Mouse (Mus musculus): ENCODE measurements around the gene B230104I21Rik. TPM values are rescaled to one million over a fixed set of nuclear protein-coding genes. Genes with fewer than 3 reads are reported as not detected.

The B230104I21Rik gene
- polyA plus RNA-seq, 1 experiment from 2014 or later, result not detected

DNA sequence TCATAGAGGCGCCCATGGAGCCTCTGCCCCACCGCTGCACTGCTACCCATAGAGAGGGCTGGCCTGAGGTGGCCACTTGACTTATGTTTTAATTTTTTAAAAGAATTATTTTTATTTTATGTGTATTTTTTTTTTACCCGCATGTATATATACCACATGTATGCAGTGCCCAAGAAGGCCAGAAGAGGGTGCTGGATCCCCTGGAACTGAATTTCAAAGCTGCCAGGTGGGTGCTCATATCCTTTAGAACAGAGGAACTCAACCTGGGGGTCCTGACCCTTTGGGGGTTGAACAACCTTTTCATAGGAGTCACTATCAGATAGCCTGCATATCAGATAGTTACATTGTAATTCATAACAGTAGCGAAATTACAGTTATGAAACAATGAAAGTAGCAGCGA, 19.5 kb downstream of the B230104I21Rik start:
- no peak overlapping the region for H3K4me3 ChIP-seq
- ATAC-seq (ENCODE audit: low read depth), result no peak
- no peaks in the 10 kb centered on the region for H3K36me3 ChIP-seq
- no peak overlapping the region for H3K4me2 ChIP-seq
- no peaks in the 10 kb centered on the region for H3K4me1 ChIP-seq (replicated peaks)
- WGBS, result 92% methylated on average over 5 of the region's 5 CpGs
- no peak overlapping the region for H3K9ac ChIP-seq
- peaks cover 16% of the 10 kb centered on the region for H3K27me3 ChIP-seq
- no peaks in the 10 kb centered on the region for H3K9me3 ChIP-seq
- no peak overlapping the region for H3K27ac ChIP-seq (replicated peaks)

DNA sequence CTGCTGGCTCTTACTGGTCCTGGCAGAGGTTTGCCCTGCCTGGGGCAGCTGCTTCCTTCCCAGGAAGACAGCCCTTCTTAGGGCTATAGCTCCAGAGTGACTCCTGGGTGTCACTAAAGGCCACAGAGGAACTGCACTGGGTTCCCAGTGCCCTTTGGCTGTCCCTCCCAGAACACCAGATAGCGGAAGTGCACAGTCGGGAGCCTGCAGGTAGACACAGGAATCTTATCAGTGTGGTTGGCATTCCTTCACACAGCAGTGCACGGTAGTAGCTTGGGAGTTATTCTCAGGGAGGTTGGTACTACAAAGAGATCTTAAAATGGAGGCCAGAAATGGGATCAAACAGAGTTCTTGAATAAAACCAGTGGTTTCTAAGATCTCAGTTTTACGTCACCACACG, 22.4 kb downstream of the B230104I21Rik start:
- no peak overlapping the region for H3K4me3 ChIP-seq
- H3K4me2 ChIP-seq, result no peak overlapping the region
- no peaks in the 10 kb centered on the region for H3K4me1 ChIP-seq (replicated peaks)
- no peaks in the 10 kb centered on the region for H3K9me3 ChIP-seq
- no peak overlapping the region for H3K9ac ChIP-seq
- 84% methylated on average over 5 of the region's 5 CpGs for WGBS
- peaks cover 8% of the 10 kb centered on the region; the same call in 1 of the 2 replicates for H3K27me3 ChIP-seq
- H3K36me3 ChIP-seq, result no peaks in the 10 kb centered on the region
- ATAC-seq (ENCODE audit: low read depth), result no peak
- H3K27ac ChIP-seq (replicated peaks), result no peak overlapping the region

DNA sequence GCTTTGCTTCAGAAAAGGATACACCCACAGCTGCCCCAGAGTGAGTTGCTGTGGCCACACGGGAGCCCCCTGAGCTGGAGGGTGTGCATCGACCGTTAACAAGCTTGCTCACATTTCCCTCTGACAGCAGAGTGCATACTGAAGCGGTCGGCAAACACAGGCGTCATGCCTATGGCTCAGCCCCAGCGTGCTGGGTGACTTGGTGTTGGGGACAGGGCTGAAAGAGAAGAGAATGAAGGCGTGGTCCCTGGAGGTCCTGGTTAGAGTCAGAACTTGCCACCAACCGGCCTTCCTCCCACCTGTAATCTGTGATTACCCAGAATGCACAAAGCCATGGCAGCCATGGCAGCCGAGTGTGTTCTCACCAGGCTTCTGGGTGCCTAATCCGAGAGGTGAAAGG, 22.9 kb downstream of the B230104I21Rik start:
- Histone ChIP-seq H3K4me1 (replicated peaks) (no peaks in the 10 kb centered on the region), H3K4me2 (no peak overlapping the region), H3K27me3 (peaks cover 12% of the 10 kb centered on the region), H3K9ac (no peak overlapping the region), H3K4me3 (no peak overlapping the region), H3K27ac (replicated peaks) (no peak overlapping the region), H3K36me3 (no peaks in the 10 kb centered on the region), H3K9me3 (no peaks in the 10 kb centered on the region)
- ATAC-seq (ENCODE audit: low read depth), result no peak
- 64% methylated on average over 11 of the region's 11 CpGs for WGBS

DNA sequence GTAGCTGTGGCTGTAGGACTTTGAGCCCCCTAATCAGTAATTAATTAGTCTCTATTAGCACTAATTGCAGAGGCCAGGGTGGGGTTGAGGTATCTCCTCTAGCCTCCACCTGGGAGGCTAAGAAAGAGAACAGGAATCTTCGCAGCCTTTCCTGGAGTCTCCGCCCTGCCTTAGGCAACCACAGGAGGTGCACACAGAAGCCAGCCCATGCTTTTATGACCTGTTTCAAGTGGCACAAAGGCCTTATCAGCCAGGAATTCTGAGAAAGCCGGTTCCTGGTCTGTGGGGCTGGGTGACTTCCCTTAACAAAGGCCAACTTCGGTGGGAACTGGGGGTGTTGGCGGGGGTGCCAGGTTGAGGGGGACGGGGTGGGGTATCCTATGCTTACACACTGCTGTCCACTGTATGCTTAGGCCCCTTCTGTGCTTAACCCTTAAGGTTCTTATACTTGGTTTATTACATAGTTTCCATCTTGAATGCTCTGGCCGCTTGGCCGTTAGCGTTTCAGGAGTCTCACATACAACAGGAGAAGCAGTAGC, 23.9 kb downstream of the B230104I21Rik start:
- Histone ChIP-seq H3K4me2 (no peak overlapping the region), H3K36me3 (no peaks in the 10 kb centered on the region), H3K4me1 (replicated peaks) (no peaks in the 10 kb centered on the region), H3K27me3 (peaks cover 18% of the 10 kb centered on the region), H3K27ac (replicated peaks) (no peak overlapping the region), H3K9me3 (no peaks in the 10 kb centered on the region), H3K4me3 (no peak overlapping the region), H3K9ac (no peak overlapping the region)
- 67% methylated on average over 9 of the region's 9 CpGs for WGBS
- no peak for ATAC-seq (ENCODE audit: low read depth)

DNA sequence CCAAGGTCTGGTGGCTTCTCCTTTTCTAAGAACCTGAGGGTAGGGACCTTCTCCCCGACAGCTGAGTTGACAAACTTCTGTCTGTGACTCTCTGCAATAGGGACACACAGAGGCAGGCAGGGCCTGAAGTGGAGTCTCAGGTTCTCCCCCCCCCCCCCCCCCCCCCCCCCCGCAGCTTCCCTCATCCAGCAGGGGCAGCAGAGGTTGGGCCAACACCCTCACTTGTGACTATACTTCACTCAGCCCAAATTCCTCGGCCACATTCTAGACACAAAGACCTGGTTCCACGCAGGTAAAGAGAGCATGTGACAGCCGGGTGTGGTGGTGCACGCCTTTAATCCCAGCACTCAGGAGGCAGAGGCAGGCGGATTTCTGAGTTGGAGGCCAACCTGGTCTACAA, 24.5 kb downstream of the B230104I21Rik start:
- Histone ChIP-seq H3K4me1 (replicated peaks) (no peaks in the 10 kb centered on the region), H3K27me3 (peaks cover 19% of the 10 kb centered on the region), H3K9ac (no peak overlapping the region), H3K4me3 (no peak overlapping the region), H3K36me3 (no peaks in the 10 kb centered on the region), H3K9me3 (no peaks in the 10 kb centered on the region), H3K27ac (replicated peaks) (no peak overlapping the region), H3K4me2 (no peak overlapping the region)
- WGBS, result 91% methylated on average over 6 of the region's 7 CpGs
- ATAC-seq (ENCODE audit: low read depth), result no peak

DNA sequence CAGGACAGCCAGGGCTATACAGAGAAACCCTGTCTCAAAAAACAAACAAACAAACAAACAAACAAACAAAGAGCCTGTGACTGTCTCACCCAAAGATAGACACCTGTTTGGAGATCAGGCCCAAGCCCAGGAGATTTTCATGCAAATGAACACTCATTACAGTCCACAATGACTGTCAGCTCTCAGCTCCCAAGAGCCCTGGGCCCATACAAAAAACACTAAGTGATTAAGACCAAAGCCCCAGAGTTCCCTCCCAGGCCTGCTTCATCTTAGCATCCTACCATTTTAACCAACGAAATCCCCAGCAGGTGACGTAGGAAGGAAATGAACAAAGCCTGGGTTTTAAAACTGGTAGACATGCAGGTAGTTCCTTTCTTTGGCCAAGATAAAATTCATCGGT, 24.9 kb downstream of the B230104I21Rik start:
- no peak overlapping the region for H3K4me3 ChIP-seq
- no peaks in the 10 kb centered on the region for H3K36me3 ChIP-seq
- peaks cover 2% of the 10 kb centered on the region; the same call in 1 of the 2 replicates for H3K4me1 ChIP-seq (replicated peaks)
- H3K27ac ChIP-seq (replicated peaks), result no peak overlapping the region
- H3K9me3 ChIP-seq, result no peaks in the 10 kb centered on the region
- peaks cover 22% of the 10 kb centered on the region for H3K27me3 ChIP-seq
- ATAC-seq (ENCODE audit: low read depth), result no peak
- H3K9ac ChIP-seq, result no peak overlapping the region
- H3K4me2 ChIP-seq, result no peak overlapping the region
- 84% methylated on average over 3 of the region's 3 CpGs for WGBS

DNA sequence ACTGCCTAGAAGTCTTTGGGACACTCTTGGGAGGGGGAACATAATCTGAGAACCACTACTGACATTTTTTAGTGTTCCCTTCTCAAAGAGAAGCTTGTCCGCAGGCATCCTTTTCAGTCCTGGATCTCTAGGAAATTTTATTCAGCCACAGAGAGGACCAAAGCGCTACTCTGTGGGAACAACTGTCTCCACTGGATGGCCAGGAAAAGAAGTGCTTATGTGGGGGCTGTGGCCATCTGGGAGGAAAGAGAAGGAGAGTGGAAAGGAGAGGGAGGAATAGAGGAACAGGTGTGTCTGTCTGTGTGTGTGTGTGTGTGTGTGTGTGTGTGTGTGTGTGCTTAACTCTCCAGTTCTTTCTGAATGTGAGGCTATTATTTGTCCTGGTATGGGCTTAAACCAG, 28.8 kb downstream of the B230104I21Rik start:
- H3K9ac ChIP-seq, result no peak overlapping the region

DNA sequence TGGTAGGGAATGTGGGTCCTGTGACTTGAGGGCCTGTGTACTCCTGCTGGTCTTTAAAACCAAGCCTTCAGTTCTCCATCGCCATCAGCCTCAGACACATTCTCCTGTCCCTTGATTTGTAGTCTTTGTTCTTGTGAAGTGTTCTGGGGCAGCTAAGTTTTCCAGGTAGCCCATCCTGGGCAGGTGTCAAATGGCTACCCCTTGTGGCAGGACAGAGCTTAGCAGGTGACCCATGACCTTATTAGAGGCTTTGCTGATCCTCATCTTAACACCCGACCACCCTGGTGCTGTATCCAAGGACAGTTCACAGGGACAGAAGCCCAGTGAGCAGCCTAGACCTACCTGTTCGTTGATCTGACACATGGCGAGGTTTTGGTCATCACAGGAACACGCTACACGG, 30.9 kb downstream of the B230104I21Rik start:
- Histone ChIP-seq H3K9ac (no peak overlapping the region), H3K4me1 (replicated peaks) (peaks cover 19% of the 10 kb centered on the region), H3K4me2 (no peak overlapping the region), H3K27me3 (peaks cover 25% of the 10 kb centered on the region), H3K27ac (replicated peaks) (no peak overlapping the region), H3K36me3 (no peaks in the 10 kb centered on the region), H3K9me3 (no peaks in the 10 kb centered on the region), H3K4me3 (no peak overlapping the region)
- 85% methylated on average over 6 of the region's 6 CpGs for WGBS
- ATAC-seq (ENCODE audit: low read depth), result no peak

More for the DNA sequence above, 28.8 kb downstream of the B230104I21Rik start:
- Histone ChIP-seq H3K36me3 (no peaks in the 10 kb centered on the region), H3K9me3 (no peaks in the 10 kb centered on the region), H3K27ac (replicated peaks) (no peak overlapping the region), H3K4me3 (no peak overlapping the region), H3K27me3 (peaks cover 25% of the 10 kb centered on the region), H3K4me1 (replicated peaks) (peaks cover 11% of the 10 kb centered on the region; the same call in 1 of the 2 replicates), H3K4me2 (no peak overlapping the region)
- ATAC-seq (ENCODE audit: low read depth), result no peak
- 90% methylated on average over 2 of the region's 2 CpGs for WGBS

DNA sequence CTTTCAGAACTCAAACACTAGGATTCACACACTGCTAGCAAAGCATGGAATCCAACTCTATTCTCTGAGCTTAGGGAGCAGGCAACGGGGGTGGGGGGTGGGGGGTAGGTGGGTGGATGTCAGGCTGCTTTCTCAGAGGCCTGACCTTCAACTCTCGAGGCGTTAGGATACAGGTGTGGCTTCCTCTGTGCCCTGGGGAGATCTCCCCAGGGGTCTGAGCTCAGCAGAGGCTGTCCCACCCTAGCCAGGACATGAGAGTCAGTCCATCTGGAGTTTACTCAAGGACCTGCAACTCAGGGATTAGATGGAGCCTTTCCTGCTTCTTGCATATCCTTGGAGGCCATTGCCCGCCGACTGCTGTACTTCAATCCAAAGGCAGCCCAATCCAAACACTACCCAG, 33.2 kb downstream of the B230104I21Rik start:
- no peaks in the 10 kb centered on the region for H3K9me3 ChIP-seq
- H3K27ac ChIP-seq (replicated peaks), result no peak overlapping the region
- no peak overlapping the region for H3K4me2 ChIP-seq
- WGBS, result 85% methylated on average over 5 of the region's 5 CpGs
- H3K4me3 ChIP-seq, result no peak overlapping the region
- H3K27me3 ChIP-seq, result peaks cover 17% of the 10 kb centered on the region
- ATAC-seq (ENCODE audit: low read depth), result no peak
- peaks cover 29% of the 10 kb centered on the region for H3K4me1 ChIP-seq (replicated peaks)
- H3K9ac ChIP-seq, result no peak overlapping the region
- H3K36me3 ChIP-seq, result no peaks in the 10 kb centered on the region

DNA sequence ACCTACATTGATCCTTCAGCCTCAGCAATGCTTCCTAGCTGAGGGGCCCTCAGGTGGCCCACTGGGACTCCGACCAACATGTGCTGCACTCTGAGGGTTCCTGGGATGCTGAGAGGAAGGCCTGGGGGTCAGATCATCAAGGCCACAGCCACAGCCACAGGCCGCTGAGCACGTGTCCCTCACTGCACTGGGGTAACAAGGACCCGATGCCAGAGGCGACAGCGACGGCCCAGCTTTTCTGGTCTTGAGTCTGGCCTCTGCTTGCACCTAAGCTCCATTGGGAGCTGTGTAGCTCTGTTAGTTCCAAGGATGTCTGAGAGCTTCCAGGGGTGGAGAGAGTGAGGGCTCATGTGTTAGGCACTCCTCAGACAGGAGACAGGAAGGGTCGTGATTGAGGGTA, 34.9 kb downstream of the B230104I21Rik start:
- H3K9ac ChIP-seq, result no peak overlapping the region
- H3K27ac ChIP-seq (replicated peaks), result no peak overlapping the region
- H3K4me2 ChIP-seq, result no peak overlapping the region
- no peaks in the 10 kb centered on the region for H3K9me3 ChIP-seq
- no peak for ATAC-seq (ENCODE audit: low read depth)
- WGBS, result 81% methylated on average over 8 of the region's 8 CpGs
- no peak overlapping the region for H3K4me3 ChIP-seq
- H3K36me3 ChIP-seq, result no peaks in the 10 kb centered on the region
- H3K4me1 ChIP-seq (replicated peaks), result peaks cover 26% of the 10 kb centered on the region
- H3K27me3 ChIP-seq, result peaks cover 18% of the 10 kb centered on the region

DNA sequence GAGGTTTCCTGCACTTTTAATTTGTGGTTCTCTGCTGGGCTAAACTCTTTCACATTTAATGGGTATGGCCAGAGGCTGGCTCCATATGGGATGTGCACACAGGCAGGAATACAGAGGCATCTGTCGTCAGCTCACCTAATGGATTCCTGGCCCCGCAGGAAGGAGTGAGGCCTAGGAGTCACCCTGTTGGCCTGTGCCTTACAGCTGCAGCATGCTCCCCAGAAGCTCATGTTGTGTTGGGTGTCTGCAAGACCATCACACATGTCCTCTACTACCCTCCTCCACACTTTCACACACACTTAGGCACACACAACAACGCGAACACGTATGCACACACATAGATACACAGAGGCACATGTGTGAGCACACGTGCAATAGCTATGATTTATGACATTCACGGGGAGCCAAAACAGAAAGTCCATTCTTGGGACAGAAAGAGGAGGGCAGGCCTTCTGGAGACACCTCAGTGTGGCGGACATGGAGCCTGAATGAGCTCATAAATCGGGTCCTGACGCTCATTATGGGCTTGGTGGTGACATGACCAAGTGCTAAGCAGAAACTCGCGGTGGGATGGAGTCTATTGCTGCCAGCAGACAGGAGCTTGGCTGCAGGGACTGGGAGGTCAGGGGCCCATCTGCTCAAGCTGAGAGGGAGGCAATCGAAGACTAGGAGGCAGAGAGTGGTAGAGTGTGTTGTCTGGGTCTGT, 35.8 kb downstream of the B230104I21Rik start:
- Histone ChIP-seq H3K4me3 (no peak overlapping the region), H3K4me1 (replicated peaks) (peaks cover 18% of the 10 kb centered on the region), H3K4me2 (no peak overlapping the region), H3K36me3 (no peaks in the 10 kb centered on the region), H3K27ac (replicated peaks) (no peak overlapping the region), H3K9me3 (no peaks in the 10 kb centered on the region), H3K27me3 (peaks cover 18% of the 10 kb centered on the region), H3K9ac (no peak overlapping the region)
- 36% methylated on average over 13 of the region's 13 CpGs for WGBS
- ATAC-seq (ENCODE audit: low read depth), result no peak

DNA sequence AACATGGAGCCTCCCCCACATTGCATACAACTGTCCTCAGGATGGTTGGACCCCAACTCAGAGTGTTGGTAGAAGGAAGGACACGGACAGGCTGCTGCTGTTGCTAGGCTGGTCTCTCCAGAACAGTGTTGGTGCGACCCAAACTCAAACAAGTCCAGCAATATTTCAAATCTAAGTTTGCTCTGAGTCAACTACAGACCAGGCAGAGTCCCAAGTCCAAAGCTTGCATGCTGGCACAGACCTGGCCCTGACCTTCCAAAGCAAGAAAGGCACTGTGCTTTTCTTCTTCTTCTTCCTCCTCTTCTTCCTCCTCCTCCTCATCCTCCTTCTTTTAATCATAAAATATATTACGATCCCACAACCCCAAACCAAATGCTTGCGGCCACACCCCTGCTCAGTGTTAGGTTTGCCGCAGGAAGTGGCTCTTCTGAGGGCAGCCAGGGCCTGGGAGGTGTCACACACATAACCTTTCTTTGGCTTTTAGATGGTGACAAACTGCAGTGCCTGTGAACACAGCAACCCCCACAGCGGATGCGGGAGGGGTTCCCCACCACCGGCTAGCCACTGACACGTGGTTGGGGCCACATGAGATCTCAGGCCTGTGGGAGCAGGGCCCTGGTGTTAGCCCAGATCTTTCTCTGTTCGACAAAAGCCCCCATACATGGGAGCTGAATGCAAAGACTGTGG, 40.2 kb downstream of the B230104I21Rik start:
- no peaks in the 10 kb centered on the region for H3K36me3 ChIP-seq
- H3K4me2 ChIP-seq, result no peak overlapping the region
- H3K27ac ChIP-seq (replicated peaks), result no peak overlapping the region
- WGBS, result 82% methylated on average over 10 of the region's 10 CpGs
- H3K9me3 ChIP-seq, result no peaks in the 10 kb centered on the region
- ATAC-seq (ENCODE audit: low read depth), result no peak
- no peak overlapping the region for H3K4me3 ChIP-seq
- peaks cover 17% of the 10 kb centered on the region for H3K4me1 ChIP-seq (replicated peaks)
- no peak overlapping the region for H3K9ac ChIP-seq
- peaks cover 15% of the 10 kb centered on the region; the same call in 1 of the 2 replicates for H3K27me3 ChIP-seq
